Mouse (Mus musculus) E14TG2a.4 (cell line): ENCODE data around the gene Megf9.

Experiments used
- CTCF ChIP-seq: conservative IDR thresholded peaks from 2 replicates; pipeline ENCODE4 v1.5.1; 2014; ENCODE audit warnings: low read length
- POU5F1 ChIP-seq: IDR thresholded peaks from 2 replicates; pipeline ENCODE4 v1.6.1; 2014; ENCODE audit warnings: low read length, borderline replicate concordance

DNA sequence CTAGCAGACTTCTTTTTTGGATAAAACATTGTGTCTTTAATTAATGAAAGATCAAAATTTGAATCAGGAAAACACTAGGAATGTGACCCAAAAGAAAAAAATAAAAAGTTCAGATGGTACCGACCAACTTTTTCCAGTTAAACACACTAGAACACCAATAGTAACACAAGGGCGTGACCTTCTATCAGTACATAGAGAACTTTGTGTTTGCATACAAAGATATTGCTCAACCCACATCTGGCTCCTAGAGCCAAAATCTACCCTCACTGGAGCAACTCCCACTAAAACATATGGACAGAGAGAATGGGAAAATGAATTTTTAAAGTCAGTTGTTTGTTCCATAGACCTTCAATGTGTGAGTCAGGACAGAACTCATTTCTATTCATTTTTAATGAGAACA, 50.7 kb downstream of the Megf9 start:
- TF ChIP-seq CTCF (no peak), POU5F1 (no peak)
